Mouse (Mus musculus): ENCODE results near the gene Uimc1. TPM values are rescaled to one million over a fixed set of nuclear protein-coding genes. Genes with fewer than 3 reads are reported as not detected.

Gene Uimc1
- polyA plus RNA-seq, 1 experiment, result 1.3 TPM

GRCm38 (mm10) chr13:55069719-55070118 lies 30.4 kb downstream of the Uimc1 start:
- Histone ChIP-seq H3K27me3 (ENCODE audit: control insufficient read depth) (no peaks in the 10 kb centered on the region), H3K4me1 (ENCODE audit: control insufficient read depth) (no peaks in the 10 kb centered on the region), H3K9me3 (ENCODE audit: control insufficient read depth, low read length) (no peaks in the 10 kb centered on the region), H3K4me3 (replicated peaks) (no peak overlapping the region), H3K36me3 (ENCODE audit: control insufficient read depth) (peaks cover 43% of the 10 kb centered on the region)
- TF ChIP-seq GATA1 (IDR thresholded peaks at IDR 0.05; ENCODE audit: low read length) (no peak), TAL1 (IDR thresholded peaks at IDR 0.05; ENCODE audit: low read length) (no peak)

DNA sequence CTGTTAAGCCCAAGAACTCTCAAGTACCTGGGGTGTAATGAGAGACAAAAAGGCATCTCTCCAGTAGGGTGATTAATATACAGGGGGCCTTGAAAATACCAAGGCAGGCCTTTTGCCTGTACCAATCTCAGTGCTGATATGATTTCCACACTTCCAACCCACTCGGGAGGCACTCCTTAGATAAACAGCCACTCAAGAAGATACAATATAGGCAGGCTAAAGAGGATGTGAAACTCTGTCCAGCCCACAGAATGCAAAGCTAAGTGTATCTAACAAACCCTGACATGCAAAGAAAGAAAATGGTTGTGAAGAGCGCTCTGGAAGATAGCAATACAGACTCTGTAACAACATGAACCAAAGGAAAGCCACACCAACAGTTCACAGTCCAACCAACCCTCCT lies 36.8 kb downstream of the Uimc1 start:
- Histone ChIP-seq H3K27me3 (ENCODE audit: control insufficient read depth) (no peaks in the 10 kb centered on the region), H3K36me3 (ENCODE audit: control insufficient read depth) (peaks cover 53% of the 10 kb centered on the region), H3K9me3 (ENCODE audit: control insufficient read depth, low read length) (no peaks in the 10 kb centered on the region)

DNA sequence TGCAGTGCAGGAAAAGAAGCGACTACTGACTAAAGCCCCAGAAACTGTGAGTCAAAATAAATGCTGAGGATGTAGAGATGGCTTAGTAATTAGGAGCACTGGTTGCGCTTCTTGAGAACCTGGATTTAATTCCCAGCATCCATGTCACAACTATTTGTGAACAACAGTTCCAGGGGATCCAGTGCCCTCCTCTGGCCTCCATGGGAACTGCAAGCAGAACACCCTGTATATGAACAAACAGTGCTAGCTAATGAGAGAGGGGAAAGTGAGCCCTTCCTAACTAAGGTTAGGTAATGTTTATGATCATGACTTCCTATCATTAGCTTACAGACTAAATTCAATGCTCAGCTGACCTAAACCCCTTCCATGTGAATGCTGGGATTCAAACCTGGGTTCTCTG lies 42.1 kb downstream of the Uimc1 start:
- no peaks in the 10 kb centered on the region for H3K9me3 ChIP-seq (ENCODE audit: control insufficient read depth, low read length)
- no peak overlapping the region for H3K4me3 ChIP-seq (replicated peaks)
- no peaks in the 10 kb centered on the region for H3K27me3 ChIP-seq (ENCODE audit: control insufficient read depth)
- H3K4me1 ChIP-seq (ENCODE audit: control insufficient read depth), result no peaks in the 10 kb centered on the region
- TF ChIP-seq TAL1 (IDR thresholded peaks at IDR 0.05; ENCODE audit: low read length) (no peak), GATA1 (IDR thresholded peaks at IDR 0.05; ENCODE audit: low read length) (no peak)
- peaks cover 65% of the 10 kb centered on the region for H3K36me3 ChIP-seq (ENCODE audit: control insufficient read depth)

More for the DNA sequence above, 36.8 kb downstream of the Uimc1 start:
- no peak overlapping the region for H3K4me3 ChIP-seq (replicated peaks)
- TF ChIP-seq GATA1 (IDR thresholded peaks at IDR 0.05; ENCODE audit: low read length) (no peak), TAL1 (IDR thresholded peaks at IDR 0.05; ENCODE audit: low read length) (no peak)
- no peaks in the 10 kb centered on the region for H3K4me1 ChIP-seq (ENCODE audit: control insufficient read depth)

GRCm38 (mm10) chr13:55047706-55048105 lies 52.4 kb downstream of the Uimc1 start:
- Histone ChIP-seq H3K4me3 (replicated peaks) (no peak overlapping the region), H3K36me3 (ENCODE audit: control insufficient read depth) (peaks cover 72% of the 10 kb centered on the region), H3K9me3 (ENCODE audit: control insufficient read depth, low read length) (no peaks in the 10 kb centered on the region), H3K4me1 (ENCODE audit: control insufficient read depth) (no peaks in the 10 kb centered on the region), H3K27me3 (ENCODE audit: control insufficient read depth) (no peaks in the 10 kb centered on the region)
- TF ChIP-seq TAL1 (IDR thresholded peaks at IDR 0.05; ENCODE audit: low read length), result no peak
- no peak for TF ChIP-seq GATA1 (IDR thresholded peaks at IDR 0.05; ENCODE audit: low read length)

- H3K4me1 ChIP-seq (ENCODE audit: control insufficient read depth), result no peaks in the 10 kb centered on the region
- peaks cover 40% of the 10 kb centered on the region for H3K36me3 ChIP-seq (ENCODE audit: control insufficient read depth)
- no peaks in the 10 kb centered on the region for H3K9me3 ChIP-seq (ENCODE audit: control insufficient read depth, low read length)
- no peaks in the 10 kb centered on the region for H3K27me3 ChIP-seq (ENCODE audit: control insufficient read depth)
- no peak for TF ChIP-seq TAL1 (IDR thresholded peaks at IDR 0.05; ENCODE audit: low read length)
- no peak for TF ChIP-seq GATA1 (IDR thresholded peaks at IDR 0.05; ENCODE audit: low read length)
- no peak overlapping the region for H3K4me3 ChIP-seq (replicated peaks)
These were observed 60.1 kb downstream of the Uimc1 start for GRCm38 (mm10) chr13:55040016-55040415.

DNA sequence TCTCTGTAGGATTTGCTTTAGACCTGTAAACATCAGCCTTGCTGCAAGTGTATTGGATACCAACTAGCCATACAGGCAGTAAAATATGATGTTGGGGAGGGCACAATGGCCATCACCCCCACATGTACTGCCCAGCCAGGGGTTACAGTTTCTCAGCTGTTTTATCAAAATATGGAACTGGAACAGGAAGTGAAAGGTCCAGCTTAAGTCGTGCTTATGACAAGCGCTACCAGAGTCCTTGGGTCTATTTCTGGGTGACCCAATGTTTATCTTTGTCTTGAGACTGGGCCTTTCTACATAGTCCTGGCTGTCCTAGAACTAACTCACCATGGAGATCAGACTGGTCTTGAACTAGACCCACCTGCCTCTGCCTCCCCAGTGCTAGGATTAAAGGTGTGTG lies 75.9 kb downstream of the Uimc1 start:
- no peaks in the 10 kb centered on the region; the same call in 1 of the 2 replicates for H3K4me1 ChIP-seq (ENCODE audit: control insufficient read depth)
- peaks cover 25% of the 10 kb centered on the region for H3K36me3 ChIP-seq (ENCODE audit: control insufficient read depth)
- TF ChIP-seq GATA1 (IDR thresholded peaks at IDR 0.05; ENCODE audit: low read length) (no peak), TAL1 (IDR thresholded peaks at IDR 0.05; ENCODE audit: low read length) (no peak)
- no peaks in the 10 kb centered on the region for H3K27me3 ChIP-seq (ENCODE audit: control insufficient read depth)
- H3K9me3 ChIP-seq (ENCODE audit: control insufficient read depth, low read length), result no peaks in the 10 kb centered on the region
- H3K4me3 ChIP-seq (replicated peaks), result no peak overlapping the region

DNA sequence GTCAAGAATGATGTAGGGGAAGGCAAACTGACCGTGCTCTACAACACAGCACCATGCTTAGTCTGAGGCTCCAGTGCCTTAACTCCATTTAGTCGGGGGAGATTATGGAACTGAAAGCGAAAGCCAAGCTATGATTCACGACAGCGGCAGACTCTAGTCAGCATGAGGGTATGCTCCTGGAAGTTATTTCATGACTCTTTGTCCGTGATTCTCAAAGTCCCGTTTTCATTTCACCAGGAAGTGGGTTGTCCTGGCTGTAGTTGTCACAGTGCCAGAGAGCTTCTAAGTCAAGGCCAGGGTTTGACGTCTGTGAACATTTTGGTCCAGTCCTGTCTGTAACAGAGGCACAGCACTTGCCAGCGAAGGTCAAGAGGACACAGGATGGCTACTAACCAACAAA lies 77.4 kb downstream of the Uimc1 start:
- H3K36me3 ChIP-seq (ENCODE audit: control insufficient read depth), result peaks cover 10% of the 10 kb centered on the region
- no peaks in the 10 kb centered on the region for H3K9me3 ChIP-seq (ENCODE audit: control insufficient read depth, low read length)
- H3K4me1 ChIP-seq (ENCODE audit: control insufficient read depth), result no peaks in the 10 kb centered on the region; the same call in 1 of the 2 replicates
- TF ChIP-seq TAL1 (IDR thresholded peaks at IDR 0.05; ENCODE audit: low read length), result no peak
- no peak for TF ChIP-seq GATA1 (IDR thresholded peaks at IDR 0.05; ENCODE audit: low read length)
- no peaks in the 10 kb centered on the region for H3K27me3 ChIP-seq (ENCODE audit: control insufficient read depth)
- no peak overlapping the region for H3K4me3 ChIP-seq (replicated peaks)

GRCm38 (mm10) chr13:55022256-55022655 lies 77.8 kb downstream of the Uimc1 start:
- H3K9me3 ChIP-seq (ENCODE audit: control insufficient read depth, low read length), result no peaks in the 10 kb centered on the region
- no peaks in the 10 kb centered on the region; the same call in 1 of the 2 replicates for H3K4me1 ChIP-seq (ENCODE audit: control insufficient read depth)
- no peaks in the 10 kb centered on the region for H3K27me3 ChIP-seq (ENCODE audit: control insufficient read depth)
- no peak overlapping the region for H3K4me3 ChIP-seq (replicated peaks)
- TF ChIP-seq GATA1 (IDR thresholded peaks at IDR 0.05; ENCODE audit: low read length), result no peak
- no peak for TF ChIP-seq TAL1 (IDR thresholded peaks at IDR 0.05; ENCODE audit: low read length)
- H3K36me3 ChIP-seq (ENCODE audit: control insufficient read depth), result peaks cover 8% of the 10 kb centered on the region

DNA sequence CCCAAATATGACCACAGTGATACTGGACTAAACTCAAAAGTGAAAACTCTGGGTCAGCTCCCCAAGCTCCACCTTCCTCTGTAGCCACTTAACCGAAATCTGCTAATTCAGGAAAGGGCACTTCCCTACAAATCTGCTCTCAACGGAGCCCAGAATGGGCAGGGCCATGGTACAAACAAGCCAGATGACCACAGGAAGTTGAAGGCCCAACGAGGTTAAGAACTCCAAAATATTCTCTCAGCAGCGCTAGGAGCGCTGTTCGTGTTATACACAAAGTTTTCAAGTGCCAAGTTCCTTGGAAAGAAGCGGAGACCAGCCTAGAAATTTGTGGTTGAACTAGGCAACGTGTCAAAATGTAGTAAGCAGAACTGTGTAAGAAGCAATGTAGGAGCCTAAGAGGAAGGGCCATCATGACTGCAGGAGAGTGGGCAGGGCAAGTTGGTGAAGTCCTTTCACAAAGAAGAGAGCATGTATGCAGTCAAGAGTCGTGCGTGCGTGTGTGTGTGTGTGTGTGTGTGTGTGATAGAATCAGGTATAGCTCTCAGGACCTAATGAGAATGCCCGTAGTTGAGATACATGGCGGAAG lies 78.8 kb downstream of the Uimc1 start, which contains the start of gene Hk3:
Hk3 (minus strand) TSS at position 192 of the 586 bp plus-strand sequence.
- H3K4me3 ChIP-seq (replicated peaks), result no peak within 1 kb of the TSS
- peaks cover 7% of the 10 kb centered on the region for H3K36me3 ChIP-seq (ENCODE audit: control insufficient read depth)
- no peaks in the 10 kb centered on the region; the same call in 1 of the 2 replicates for H3K4me1 ChIP-seq (ENCODE audit: control insufficient read depth)
- TF ChIP-seq GATA1 (IDR thresholded peaks at IDR 0.05; ENCODE audit: low read length) (no peak), TAL1 (IDR thresholded peaks at IDR 0.05; ENCODE audit: low read length) (no peak)
- no peaks in the 10 kb centered on the region for H3K9me3 ChIP-seq (ENCODE audit: control insufficient read depth, low read length)
- H3K27me3 ChIP-seq (ENCODE audit: control insufficient read depth), result no peaks in the 10 kb centered on the region

DNA sequence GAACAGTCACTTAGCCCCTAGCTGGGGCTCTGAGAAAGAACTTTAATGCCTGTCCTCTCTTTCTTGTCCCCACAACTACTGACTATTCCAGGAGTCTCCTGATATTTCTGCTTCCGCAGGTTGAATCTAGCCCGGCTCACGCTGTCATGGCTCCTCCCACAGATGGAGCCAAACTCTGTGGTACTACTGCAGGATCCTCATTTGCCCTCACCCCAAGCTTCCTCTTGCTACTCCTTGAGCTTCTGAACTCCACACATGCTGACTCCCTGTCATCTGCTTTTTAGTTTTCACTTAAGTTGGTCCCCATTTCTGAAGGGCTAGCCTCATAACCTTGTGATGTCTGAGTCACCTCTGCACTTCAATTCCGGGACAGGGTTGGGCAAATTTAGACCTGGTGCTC lies 80.0 kb downstream of the Uimc1 start:
- H3K27me3 ChIP-seq (ENCODE audit: control insufficient read depth), result no peaks in the 10 kb centered on the region
- no peaks in the 10 kb centered on the region; the same call in 1 of the 2 replicates for H3K4me1 ChIP-seq (ENCODE audit: control insufficient read depth)
- no peaks in the 10 kb centered on the region for H3K9me3 ChIP-seq (ENCODE audit: control insufficient read depth, low read length)
- TF ChIP-seq TAL1 (IDR thresholded peaks at IDR 0.05; ENCODE audit: low read length) (no peak), GATA1 (IDR thresholded peaks at IDR 0.05; ENCODE audit: low read length) (no peak)
- H3K36me3 ChIP-seq (ENCODE audit: control insufficient read depth), result no peaks in the 10 kb centered on the region
- H3K4me3 ChIP-seq (replicated peaks), result no peak overlapping the region
